Mouse (Mus musculus) liver, embryonic 16.5 days (tissue): Measurements from ENCODE around the gene Mtmr3. TPM values are rescaled to one million over a fixed set of nuclear protein-coding genes. Genes with fewer than 3 reads are reported as not detected.
"Not testable (repeated sequence)": the region's sequence is repeated elsewhere in the genome, so short reads cannot be mapped to it uniquely, and the experiment has no call there.

Source experiments
- ATAC-seq: fragments of 200-750 bp; cut with Nextera tagmentation; 2 replicates; pipeline ENCODE4 v1.8.0; 2017; ENCODE audit warnings: low read depth, mild to moderate bottlenecking, moderate number of reproducible peaks, moderate library complexity
- H3K27ac ChIP-seq: fragments of 300-500 bp; sonication (generic); 2 replicates; pipeline ENCODE4 v1.5.1; 2014; ENCODE audit warnings: mild to moderate bottlenecking, low read length
- H3K27me3 ChIP-seq: fragments of 300-500 bp; sonication (generic); 2 replicates; pipeline ENCODE4 v1.6.1; 2014; ENCODE audit warnings: low read depth, low read length, mixed read lengths; ENCODE audit not compliant: control insufficient read depth, insufficient read depth
- H3K36me3 ChIP-seq: fragments of 300-500 bp; sonication (generic); 2 replicates; pipeline ENCODE4 v1.6.1; 2014; ENCODE audit warnings: mild to moderate bottlenecking; ENCODE audit not compliant: control insufficient read depth, insufficient read depth
- H3K4me1 ChIP-seq: fragments of 300-500 bp; sonication (generic); 2 replicates; pipeline ENCODE4 v1.6.1; 2014; ENCODE audit warnings: low read depth, low read length, mixed read lengths; ENCODE audit not compliant: control insufficient read depth
- H3K4me2 ChIP-seq: fragments of 300-500 bp; sonication (generic); 2 replicates; pipeline ENCODE4 v1.6.1; 2014; ENCODE audit warnings: low read depth, low read length, mixed read lengths
- H3K4me3 ChIP-seq: fragments of 300-500 bp; sonication (generic); 2 replicates; pipeline ENCODE4 v1.5.1; 2014; ENCODE audit warnings: low read depth, mild to moderate bottlenecking, low read length
- H3K9ac ChIP-seq: fragments of 300-500 bp; sonication (generic); 2 replicates; pipeline ENCODE4 v1.6.1; 2014; ENCODE audit warnings: low read depth, low read length
- H3K9me3 ChIP-seq: fragments of 300-500 bp; sonication (generic); replicated peaks from 2 replicates; pipeline ENCODE4 v1.6.1; 2016; ENCODE audit warnings: low read length; ENCODE audit not compliant: control insufficient read depth
- WGBS: fragments of 180-500 bp; shearing (Covaris S2); extraction: QIAGEN DNeasy Blood & Tissue Kit; methylation state at CpG from one replicate; pipeline ENCODE4 v1.1.7; 2014; ENCODE audit not compliant: insufficient replicate concordance; 5-methylcytosine and 5-hydroxymethylcytosine counted together
- polyA plus RNA-seq: library from polyadenylated mRNA; unstranded; fragments of >200 nt; fragmentation: Nextera tagmentation; extraction: Ambion mirVana; gene quantifications from 2 replicates; pipeline ENCODE4 v1.2.1, GENCODE M21; 2015

The Mtmr3 gene
- polyA plus RNA-seq, 1 experiment from 2014 or later: 36.5 TPM

DNA sequence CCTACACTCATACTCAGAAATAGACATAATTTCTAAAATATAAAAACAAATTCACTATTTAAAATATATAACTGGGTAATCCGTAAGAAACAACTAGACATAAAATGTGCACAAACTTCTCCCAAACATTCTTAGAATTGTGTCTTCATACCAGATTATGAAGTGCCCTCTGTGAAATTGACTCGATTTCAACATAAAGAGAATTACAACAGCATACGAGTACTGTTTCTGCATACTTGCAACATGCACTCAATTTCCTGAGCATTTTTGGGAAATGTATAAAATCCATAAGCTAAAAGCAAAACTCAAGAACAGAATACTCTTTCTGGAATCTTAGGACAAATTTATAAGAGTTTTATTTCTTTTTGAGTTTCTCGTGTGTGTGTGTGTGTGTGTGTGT is 2.9 kb downstream of the Mtmr3 start:
- H3K4me1 ChIP-seq: peaks cover 17% of the 10 kb centered on the region

GRCm38 (mm10) chr11:4578682-4579081 is 16.0 kb downstream of the Mtmr3 start:
- H3K4me2 ChIP-seq: no peak overlapping the region
- H3K36me3 ChIP-seq: no peaks in the 10 kb centered on the region; the same call in 1 of the 2 replicates
- no peaks in the 10 kb centered on the region for H3K9me3 ChIP-seq
- WGBS: 56% methylated on average over 2 of the region's 2 CpGs
- no peak overlapping the region for H3K9ac ChIP-seq
- peaks cover 30% of the 10 kb centered on the region for H3K4me1 ChIP-seq
- no peak overlapping the region for H3K4me3 ChIP-seq
- 0 out of 2 replicates have a peak overlapping the region, but pooled peaks have one; percentile 18 for H3K27ac ChIP-seq
- no peaks in the 10 kb centered on the region for H3K27me3 ChIP-seq
- ATAC-seq: peak; percentile 20; the same call in 1 of the 2 replicates

More for the DNA sequence above, 2.9 kb downstream of the Mtmr3 start:
- 71% methylated on average over 4 of the region's 4 CpGs for WGBS
- no peaks in the 10 kb centered on the region for H3K27me3 ChIP-seq
- H3K9ac ChIP-seq: peak overlapping the region; percentile 29
- H3K4me2 ChIP-seq: peak overlapping the region; percentile 72
- no peak for ATAC-seq
- H3K36me3 ChIP-seq: peaks cover 4% of the 10 kb centered on the region; the same call in 1 of the 2 replicates
- no peaks in the 10 kb centered on the region for H3K9me3 ChIP-seq
- H3K4me3 ChIP-seq: peak overlapping the region; percentile 42
- H3K27ac ChIP-seq: 0 out of 2 replicates have a peak overlapping the region, but pooled peaks have one; percentile 22

DNA sequence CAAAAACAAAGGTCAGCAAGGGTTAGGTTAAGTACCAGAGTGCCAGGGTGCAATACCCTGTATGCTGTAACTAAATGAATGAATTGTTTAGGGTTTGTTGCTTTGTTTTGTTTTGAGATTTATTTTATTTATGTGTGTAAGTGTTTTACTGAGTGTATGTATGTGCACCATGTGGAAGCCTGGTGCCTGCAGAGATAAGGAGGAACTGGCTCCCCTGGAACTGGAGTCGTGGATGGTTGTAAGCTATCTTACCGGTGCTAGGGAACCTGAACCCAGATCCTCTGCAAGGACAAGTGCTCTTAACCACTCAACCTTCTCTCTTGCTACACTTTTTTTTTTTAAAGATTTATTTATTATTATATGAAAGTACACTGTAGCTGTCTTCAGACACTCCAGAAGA is 17.6 kb downstream of the Mtmr3 start:
- peak overlapping the region; percentile 2; the same call in 1 of the 2 replicates for H3K4me3 ChIP-seq
- H3K27me3 ChIP-seq: no peaks in the 10 kb centered on the region
- H3K27ac ChIP-seq: peak overlapping the region; percentile 92
- H3K4me1 ChIP-seq: peaks cover 35% of the 10 kb centered on the region
- no peak overlapping the region; the same call in 1 of the 2 replicates for H3K9ac ChIP-seq
- WGBS: 30% methylated on average over 2 of the region's 2 CpGs
- peak; percentile 79 for ATAC-seq
- no peaks in the 10 kb centered on the region for H3K36me3 ChIP-seq
- no peaks in the 10 kb centered on the region for H3K9me3 ChIP-seq
- peak overlapping the region; percentile 51 for H3K4me2 ChIP-seq

GRCm38 (mm10) chr11:4576090-4576732 is 18.5 kb downstream of the Mtmr3 start:
- not testable (repeated sequence) for H3K9ac ChIP-seq, H3K9me3 ChIP-seq, H3K27me3 ChIP-seq, H3K36me3 ChIP-seq
- peak overlapping the region; percentile 51 for H3K4me2 ChIP-seq
- peak overlapping the region; percentile 92 for H3K27ac ChIP-seq
- H3K4me3 ChIP-seq: peak overlapping the region; percentile 2; the same call in 1 of the 2 replicates
- 24% methylated on average over 2 of the region's 2 CpGs for WGBS
- peak; percentile 86 for ATAC-seq
- peaks cover 43% of the 10 kb centered on the region for H3K4me1 ChIP-seq

DNA sequence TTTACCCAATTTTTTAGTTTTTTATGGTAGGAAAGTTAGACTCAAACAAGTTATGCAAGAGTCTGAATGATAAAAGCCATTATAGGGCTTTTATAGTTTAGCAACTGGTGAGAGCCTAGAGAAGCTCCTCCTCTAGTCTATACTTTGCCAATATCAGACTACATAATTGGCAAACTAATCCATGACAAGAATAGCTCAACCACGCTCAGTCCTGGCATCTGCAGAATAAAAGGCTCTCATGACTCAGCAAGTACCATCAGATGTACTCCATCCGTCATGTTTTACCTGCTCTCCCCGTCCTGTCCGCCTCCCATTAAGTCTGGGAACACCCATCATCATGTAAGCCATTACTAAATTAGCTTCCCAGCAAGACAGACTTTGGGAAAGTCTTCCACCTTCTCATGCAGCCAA is 23.2 kb downstream of the Mtmr3 start:
- H3K4me3 ChIP-seq: no peak overlapping the region
- H3K9me3 ChIP-seq: no peaks in the 10 kb centered on the region
- H3K27me3 ChIP-seq: no peaks in the 10 kb centered on the region
- WGBS: 60% methylated on average over 4 of the region's 4 CpGs
- peak overlapping the region; percentile 59 for H3K27ac ChIP-seq
- no peak overlapping the region for H3K9ac ChIP-seq
- peaks cover 37% of the 10 kb centered on the region for H3K4me1 ChIP-seq
- no peak for ATAC-seq
- no peaks in the 10 kb centered on the region for H3K36me3 ChIP-seq
- H3K4me2 ChIP-seq: no peak overlapping the region

- ATAC-seq: peak; percentile 67
- H3K4me1 ChIP-seq: peaks cover 18% of the 10 kb centered on the region
- 41% methylated on average over 6 of the region's 6 CpGs for whole genome bisulfite sequencing
- no peak overlapping the region for H3K4me2 ChIP-seq
- no peaks in the 10 kb centered on the region for H3K36me3 ChIP-seq
- H3K9ac ChIP-seq: no peak overlapping the region
- H3K27me3 ChIP-seq: no peaks in the 10 kb centered on the region
- no peaks in the 10 kb centered on the region for H3K9me3 ChIP-seq
- H3K27ac ChIP-seq: peak overlapping the region; percentile 38; the same call in 1 of the 2 replicates
- H3K4me3 ChIP-seq: no peak overlapping the region
These were observed 28.3 kb downstream of the Mtmr3 start for GRCm38 (mm10) chr11:4566333-4566732.

- Histone ChIP-seq H3K4me3 (no peak overlapping the region), H3K27ac (no peak overlapping the region), H3K27me3 (no peaks in the 10 kb centered on the region), H3K9me3 (no peaks in the 10 kb centered on the region), H3K4me1 (peaks cover 13% of the 10 kb centered on the region), H3K36me3 (no peaks in the 10 kb centered on the region), H3K9ac (no peak overlapping the region), H3K4me2 (no peak overlapping the region)
- WGBS: 68% methylated on average over 2 of the region's 2 CpGs
- ATAC-seq: no peak
These were observed 29.1 kb downstream of the Mtmr3 start for GRCm38 (mm10) chr11:4565545-4565944.

DNA sequence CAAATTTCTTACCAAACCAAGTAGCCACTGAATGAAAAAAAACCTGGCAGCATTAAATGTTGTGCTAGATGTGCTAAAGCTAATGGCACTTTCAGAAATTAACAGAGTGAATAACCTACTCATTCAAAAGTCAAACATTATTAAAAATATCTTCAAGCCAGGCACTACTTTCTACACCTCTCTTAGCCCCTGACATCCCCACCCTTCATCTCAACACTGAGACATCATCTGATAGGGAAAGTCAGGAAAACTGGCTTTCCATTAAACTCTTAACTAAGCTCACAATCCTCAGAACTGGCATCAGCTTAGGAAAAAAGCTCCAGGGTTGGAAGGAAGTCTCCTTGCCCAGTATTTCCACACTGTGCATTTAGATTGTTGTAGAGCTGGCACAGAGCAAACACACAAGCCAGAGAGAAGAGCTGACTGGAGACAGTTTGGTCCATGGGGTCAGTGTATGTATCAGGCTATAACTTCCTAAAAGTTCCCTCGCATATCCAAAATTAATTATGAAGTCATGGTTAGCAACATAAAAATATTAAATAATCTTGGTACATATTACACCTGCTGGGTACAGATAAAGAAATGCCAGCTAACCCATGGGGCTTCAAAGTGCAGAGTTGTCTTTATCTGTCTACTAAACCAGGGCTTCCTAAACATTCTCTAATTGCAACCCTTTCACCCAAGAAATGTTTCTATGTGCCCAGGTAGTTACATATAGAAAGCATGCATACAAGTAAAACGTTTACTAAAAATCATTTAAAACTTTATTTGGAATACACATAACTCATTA is 41.2 kb downstream of the Mtmr3 start:
- no peaks in the 10 kb centered on the region for H3K27me3 ChIP-seq
- peak overlapping the region; percentile 97 for H3K27ac ChIP-seq
- 33% methylated on average over 2 of the region's 2 CpGs for WGBS
- peaks cover 38% of the 10 kb centered on the region for H3K4me1 ChIP-seq
- H3K9me3 ChIP-seq: no peaks in the 10 kb centered on the region
- H3K36me3 ChIP-seq: no peaks in the 10 kb centered on the region
- peak; percentile 94 for ATAC-seq
- H3K9ac ChIP-seq: peak overlapping the region; percentile 66
- peak overlapping the region; percentile 58 for H3K4me2 ChIP-seq
- H3K4me3 ChIP-seq: peak overlapping the region; percentile 29

DNA sequence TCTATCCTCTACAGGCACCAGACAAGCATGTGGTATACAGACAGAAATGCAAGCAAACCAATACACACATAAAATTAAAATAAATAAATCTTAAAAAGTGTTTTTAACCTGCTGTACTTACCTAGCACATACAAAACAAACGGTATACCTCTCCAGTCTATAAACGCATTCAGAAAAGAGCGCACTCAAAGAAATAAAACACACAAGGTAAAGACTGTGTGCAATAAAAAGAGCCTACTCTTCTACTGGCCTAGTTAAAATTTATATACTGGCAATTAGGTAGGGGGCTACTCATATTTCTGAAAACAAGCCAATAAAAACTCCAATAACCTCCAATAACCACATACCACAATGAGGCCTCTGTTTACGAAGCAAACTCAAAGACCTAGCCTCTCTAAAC is 47.1 kb downstream of the Mtmr3 start:
- Histone ChIP-seq H3K27me3 (no peaks in the 10 kb centered on the region), H3K9me3 (no peaks in the 10 kb centered on the region), H3K4me3 (no peak overlapping the region), H3K27ac (peak overlapping the region; percentile 71), H3K4me1 (peaks cover 33% of the 10 kb centered on the region), H3K4me2 (no peak overlapping the region), H3K36me3 (no peaks in the 10 kb centered on the region), H3K9ac (0 out of 2 replicates have a peak overlapping the region, but pooled peaks have one; percentile 21)
- ATAC-seq: no peak
- 96% methylated on average over 4 of the region's 4 CpGs for WGBS
